Mouse (Mus musculus): ENCODE measurements at regions not wholly inside any gene's neighbourhood (a gene's known extent, or its start where the extent isn't known, plus 50 kb on each side); places are given as distances from the start of the nearest gene placed in this dataset.
A peak's percentile ranks its signal among the peaks of the same experiment; 100 is the strongest.

DNA sequence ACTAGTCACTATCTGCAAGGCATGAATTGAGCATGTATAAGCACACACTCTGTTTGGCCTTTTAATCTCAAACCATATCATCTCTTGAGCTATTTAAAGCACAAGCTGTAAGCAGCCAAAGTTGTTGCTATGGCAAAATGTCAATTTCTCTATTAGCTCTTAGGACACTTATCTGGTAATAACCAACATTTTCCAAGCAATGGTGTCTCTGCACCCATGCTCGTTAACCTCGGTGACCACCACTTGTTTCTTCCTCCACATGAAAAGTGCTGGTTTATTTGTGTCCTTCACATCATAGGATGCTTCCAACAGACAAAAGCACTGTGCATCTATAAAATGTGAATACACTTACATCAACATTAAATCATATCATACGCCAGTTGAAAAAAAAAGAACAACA is 204.4 kb upstream of the Acvr2a start:
- no peak for ATAC-seq (ENCODE audit: borderline replicate concordance, extremely low read depth, low FRiP score, low TSS enrichment)
- 91% methylated on average over 3 of the region's 3 CpGs for WGBS
- no peak overlapping the region for H3K9ac ChIP-seq
- H3K36me3 ChIP-seq: no peaks in the 10 kb centered on the region
- H3K9me3 ChIP-seq: no peaks in the 10 kb centered on the region
- no peak overlapping the region for H3K27ac ChIP-seq
- no peaks in the 10 kb centered on the region for H3K4me1 ChIP-seq
- no peak overlapping the region for H3K4me3 ChIP-seq
- no peaks in the 10 kb centered on the region for H3K27me3 ChIP-seq
- no peak overlapping the region for H3K4me2 ChIP-seq

DNA sequence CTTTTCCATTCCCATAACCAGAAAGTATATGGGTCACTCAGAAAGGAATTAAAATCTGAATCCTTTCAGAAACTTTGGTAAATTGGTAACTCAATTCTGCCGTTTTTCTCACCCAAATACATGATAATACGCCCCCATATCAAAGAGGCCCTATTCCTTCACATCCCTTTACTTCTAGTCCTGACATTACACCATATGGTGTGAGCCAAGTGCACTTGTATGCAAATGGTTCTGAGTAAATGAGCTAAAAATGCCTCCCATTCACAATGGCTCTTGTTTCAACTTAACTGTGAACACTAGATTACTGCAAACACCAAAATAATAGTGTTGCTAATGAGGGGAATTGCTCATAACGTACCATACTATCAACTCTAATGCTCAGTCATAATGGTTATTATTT is 201.7 kb upstream of the Acvr2a start:
- no peaks in the 10 kb centered on the region for H3K27me3 ChIP-seq
- no peaks in the 10 kb centered on the region for H3K9me3 ChIP-seq
- no peak overlapping the region for H3K9ac ChIP-seq
- no peak overlapping the region for H3K4me3 ChIP-seq
- H3K36me3 ChIP-seq: no peaks in the 10 kb centered on the region
- no peak overlapping the region for H3K27ac ChIP-seq
- 75% methylated on average over 3 of the region's 3 CpGs for WGBS
- H3K4me2 ChIP-seq: no peak overlapping the region
- ATAC-seq (ENCODE audit: borderline replicate concordance, extremely low read depth, low FRiP score, low TSS enrichment): no peak
- H3K4me1 ChIP-seq: no peaks in the 10 kb centered on the region

DNA sequence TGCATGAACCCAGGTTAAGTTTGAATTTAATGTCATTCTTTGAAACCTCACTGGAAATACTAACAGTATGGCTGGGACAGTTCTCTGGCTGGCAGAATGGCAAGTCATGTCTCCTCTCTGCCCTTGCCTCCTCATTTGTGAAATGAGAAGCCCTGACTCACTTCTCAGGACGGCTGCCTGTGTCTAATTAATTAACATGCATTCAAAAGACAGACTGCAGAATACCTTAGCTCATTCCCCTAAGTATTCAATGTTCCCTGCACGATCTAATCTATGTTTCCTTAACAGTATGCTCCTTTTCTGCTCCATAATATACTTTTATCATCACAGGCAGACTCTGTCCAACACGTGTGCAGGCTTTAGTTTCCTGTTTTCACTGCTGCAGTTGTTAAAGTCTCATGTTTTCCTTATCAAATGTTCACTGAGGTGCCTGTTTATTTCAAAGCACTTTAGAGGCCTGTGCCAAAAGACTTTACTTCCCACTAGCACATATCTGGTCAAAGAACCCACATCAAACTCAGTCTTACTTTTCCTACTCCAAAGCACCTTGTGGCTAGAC is 196.7 kb upstream of the Acvr2a start:
- Histone ChIP-seq H3K4me3 (no peak overlapping the region), H3K27me3 (no peaks in the 10 kb centered on the region), H3K4me1 (peaks cover 4% of the 10 kb centered on the region; the same call in 1 of the 2 replicates), H3K4me2 (no peak overlapping the region), H3K27ac (no peak overlapping the region), H3K9me3 (no peaks in the 10 kb centered on the region), H3K9ac (no peak overlapping the region), H3K36me3 (no peaks in the 10 kb centered on the region)
- WGBS: 33% methylated on average over 3 of the region's 3 CpGs
- no peak for ATAC-seq (ENCODE audit: borderline replicate concordance, extremely low read depth, low FRiP score, low TSS enrichment)

DNA sequence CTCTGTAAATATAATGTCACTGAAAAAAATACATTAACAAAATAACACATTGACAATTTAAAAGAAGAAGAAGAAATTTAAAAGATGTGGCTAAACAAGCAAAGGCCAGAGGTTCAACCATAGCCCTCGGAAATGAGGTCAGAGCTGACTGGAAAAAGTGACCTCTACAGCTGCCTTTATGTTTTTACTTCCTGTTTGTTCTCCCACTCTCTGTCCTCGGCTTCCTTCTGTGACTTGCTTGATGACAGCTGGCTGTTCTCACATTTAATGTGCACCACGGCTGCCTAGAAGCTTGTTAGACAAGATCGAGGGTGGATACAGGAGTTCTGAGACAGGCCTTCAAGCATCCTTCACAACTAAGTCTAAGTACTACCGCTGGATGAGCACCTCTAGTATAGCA is 194.9 kb upstream of the Acvr2a start:
- no peak for ATAC-seq (ENCODE audit: borderline replicate concordance, extremely low read depth, low FRiP score, low TSS enrichment)
- Histone ChIP-seq H3K4me2 (no peak overlapping the region), H3K9ac (no peak overlapping the region), H3K4me1 (peaks cover 4% of the 10 kb centered on the region; the same call in 1 of the 2 replicates), H3K36me3 (no peaks in the 10 kb centered on the region), H3K27ac (no peak overlapping the region), H3K4me3 (no peak overlapping the region), H3K9me3 (no peaks in the 10 kb centered on the region), H3K27me3 (no peaks in the 10 kb centered on the region)
- WGBS: 22% methylated on average over 5 of the region's 5 CpGs

DNA sequence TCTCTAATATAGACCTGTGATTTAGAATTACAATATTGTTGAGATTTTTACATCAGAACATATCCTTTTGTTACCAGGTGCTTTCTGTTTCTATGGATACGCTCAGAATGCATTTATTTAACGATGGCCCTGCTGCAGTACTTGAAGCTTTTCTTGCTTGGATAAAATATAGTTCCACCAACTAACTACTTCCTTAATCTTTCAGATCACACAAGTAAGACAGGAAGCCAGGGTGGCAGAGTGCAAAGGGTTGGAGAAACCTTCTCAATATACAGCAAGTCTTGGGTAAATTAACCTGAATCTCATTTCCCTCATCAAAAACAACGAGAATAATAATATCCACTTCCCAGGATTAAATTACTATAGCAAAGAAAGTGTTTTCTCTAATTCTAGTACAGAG is 193.1 kb upstream of the Acvr2a start:
- H3K4me3 ChIP-seq: no peak overlapping the region
- H3K9ac ChIP-seq: no peak overlapping the region
- no peak for ATAC-seq (ENCODE audit: borderline replicate concordance, extremely low read depth, low FRiP score, low TSS enrichment)
- 79% methylated on average over 3 of the region's 3 CpGs for WGBS
- H3K36me3 ChIP-seq: no peaks in the 10 kb centered on the region
- no peaks in the 10 kb centered on the region for H3K9me3 ChIP-seq
- H3K27ac ChIP-seq: no peak overlapping the region
- no peak overlapping the region for H3K4me2 ChIP-seq
- no peaks in the 10 kb centered on the region for H3K27me3 ChIP-seq
- peaks cover 4% of the 10 kb centered on the region; the same call in 1 of the 2 replicates for H3K4me1 ChIP-seq

DNA sequence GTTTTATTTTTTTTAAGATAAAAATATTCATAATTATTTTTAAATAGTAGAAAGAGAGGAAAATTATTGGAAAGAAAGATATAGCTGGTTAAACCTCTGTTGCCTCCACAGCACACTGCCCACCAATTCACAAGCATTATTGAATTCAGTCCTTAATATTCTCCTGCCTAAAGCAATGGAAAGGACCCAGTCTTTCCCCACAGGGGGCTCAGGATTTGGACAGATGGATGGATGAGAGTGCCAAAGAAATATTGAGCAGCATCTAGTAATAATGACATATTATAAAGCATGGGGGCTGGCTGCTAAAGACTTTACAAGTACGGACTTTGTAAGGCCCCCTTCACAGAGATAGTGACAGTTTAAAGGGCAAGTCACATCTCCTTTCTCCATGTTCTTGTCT is 191.6 kb upstream of the Acvr2a start:
- 84% methylated on average over 1 of the region's 1 CpGs for WGBS
- Histone ChIP-seq H3K27me3 (no peaks in the 10 kb centered on the region), H3K4me1 (peaks cover 4% of the 10 kb centered on the region; the same call in 1 of the 2 replicates), H3K9me3 (no peaks in the 10 kb centered on the region), H3K27ac (no peak overlapping the region), H3K4me3 (no peak overlapping the region), H3K4me2 (no peak overlapping the region), H3K9ac (no peak overlapping the region), H3K36me3 (no peaks in the 10 kb centered on the region)
- no peak for ATAC-seq (ENCODE audit: borderline replicate concordance, extremely low read depth, low FRiP score, low TSS enrichment)

DNA sequence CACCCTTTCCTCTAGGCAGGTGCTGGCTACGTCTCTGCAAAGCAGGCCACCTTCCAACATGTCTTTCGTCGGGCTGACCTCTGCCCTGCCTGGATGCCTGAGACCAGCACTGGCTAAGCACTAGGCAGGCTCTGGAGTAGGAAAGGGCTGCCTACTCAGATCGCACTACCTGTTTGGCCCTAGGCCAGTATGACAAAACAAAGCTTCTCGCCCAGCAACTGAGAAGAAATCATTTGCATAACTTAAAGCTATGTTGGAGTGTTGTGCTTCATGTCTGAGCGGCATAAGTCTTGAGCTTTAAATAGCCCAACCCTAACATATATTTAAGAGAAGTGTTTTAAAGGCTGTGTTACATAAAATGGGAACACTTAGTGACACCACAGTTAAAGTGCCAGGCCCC is 189.9 kb upstream of the Acvr2a start:
- no peaks in the 10 kb centered on the region for H3K36me3 ChIP-seq
- peak overlapping the region; percentile 63 for H3K27ac ChIP-seq
- H3K9me3 ChIP-seq: no peaks in the 10 kb centered on the region
- peaks cover 3% of the 10 kb centered on the region; the same call in 1 of the 2 replicates for H3K4me1 ChIP-seq
- H3K27me3 ChIP-seq: no peaks in the 10 kb centered on the region
- peak; percentile 76 for ATAC-seq (ENCODE audit: borderline replicate concordance, extremely low read depth, low FRiP score, low TSS enrichment)
- no peak overlapping the region for H3K9ac ChIP-seq
- no peak overlapping the region for H3K4me2 ChIP-seq
- no peak overlapping the region for H3K4me3 ChIP-seq
- 42% methylated on average over 6 of the region's 6 CpGs for WGBS

DNA sequence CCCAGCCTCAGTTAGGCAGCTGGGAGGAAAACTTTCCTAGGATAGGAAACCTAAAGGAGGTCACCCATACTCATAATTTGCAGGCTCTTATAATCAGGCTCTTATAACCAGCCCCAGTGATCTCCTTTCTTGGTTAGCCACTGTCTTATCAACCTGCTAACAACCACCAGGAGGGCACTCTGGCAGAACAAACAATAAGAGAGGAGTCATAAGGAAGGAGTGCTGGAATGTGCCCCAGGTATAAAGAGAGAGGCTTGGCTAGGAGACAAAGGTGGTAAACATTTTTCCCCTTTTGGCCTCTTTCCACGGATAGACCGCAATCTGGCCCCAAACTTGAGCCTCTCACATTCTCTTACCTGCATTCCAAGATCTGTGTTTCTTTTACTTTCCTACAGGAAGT is 189.4 kb upstream of the Acvr2a start:
- Histone ChIP-seq H3K4me2 (no peak overlapping the region; the same call in 1 of the 2 replicates), H3K27ac (peak overlapping the region; percentile 63), H3K27me3 (no peaks in the 10 kb centered on the region), H3K4me1 (no peaks in the 10 kb centered on the region), H3K9ac (no peak overlapping the region), H3K4me3 (no peak overlapping the region), H3K9me3 (no peaks in the 10 kb centered on the region), H3K36me3 (no peaks in the 10 kb centered on the region)
- ATAC-seq (ENCODE audit: borderline replicate concordance, extremely low read depth, low FRiP score, low TSS enrichment): peak; percentile 69; the same call in 1 of the 2 replicates
- 45% methylated on average over 2 of the region's 2 CpGs for WGBS

DNA sequence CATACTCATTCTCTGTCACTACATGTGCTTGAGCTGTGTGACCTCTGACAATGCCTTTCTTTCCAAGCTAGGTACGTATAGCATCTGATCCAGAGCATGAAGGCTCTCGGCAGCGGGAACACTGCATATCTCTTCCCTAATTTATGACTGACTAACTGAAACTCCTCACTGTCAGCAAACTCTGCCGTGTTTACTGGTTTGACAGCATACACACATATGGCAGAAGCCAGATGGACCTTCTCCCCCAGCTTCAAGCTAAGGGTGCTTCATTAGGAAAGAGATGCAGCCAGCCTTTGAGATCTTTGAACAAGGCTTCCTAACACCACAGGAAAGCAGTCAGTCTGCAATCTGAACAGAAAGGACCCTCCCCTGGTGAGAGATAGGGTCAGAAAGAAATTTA is 186.9 kb upstream of the Acvr2a start:
- no peak overlapping the region for H3K9ac ChIP-seq
- no peak overlapping the region for H3K4me3 ChIP-seq
- H3K4me1 ChIP-seq: no peaks in the 10 kb centered on the region
- H3K36me3 ChIP-seq: no peaks in the 10 kb centered on the region
- 61% methylated on average over 4 of the region's 4 CpGs for WGBS
- no peak overlapping the region for H3K27ac ChIP-seq
- no peaks in the 10 kb centered on the region for H3K9me3 ChIP-seq
- no peak for ATAC-seq (ENCODE audit: borderline replicate concordance, extremely low read depth, low FRiP score, low TSS enrichment)
- H3K27me3 ChIP-seq: no peaks in the 10 kb centered on the region
- H3K4me2 ChIP-seq: no peak overlapping the region

DNA sequence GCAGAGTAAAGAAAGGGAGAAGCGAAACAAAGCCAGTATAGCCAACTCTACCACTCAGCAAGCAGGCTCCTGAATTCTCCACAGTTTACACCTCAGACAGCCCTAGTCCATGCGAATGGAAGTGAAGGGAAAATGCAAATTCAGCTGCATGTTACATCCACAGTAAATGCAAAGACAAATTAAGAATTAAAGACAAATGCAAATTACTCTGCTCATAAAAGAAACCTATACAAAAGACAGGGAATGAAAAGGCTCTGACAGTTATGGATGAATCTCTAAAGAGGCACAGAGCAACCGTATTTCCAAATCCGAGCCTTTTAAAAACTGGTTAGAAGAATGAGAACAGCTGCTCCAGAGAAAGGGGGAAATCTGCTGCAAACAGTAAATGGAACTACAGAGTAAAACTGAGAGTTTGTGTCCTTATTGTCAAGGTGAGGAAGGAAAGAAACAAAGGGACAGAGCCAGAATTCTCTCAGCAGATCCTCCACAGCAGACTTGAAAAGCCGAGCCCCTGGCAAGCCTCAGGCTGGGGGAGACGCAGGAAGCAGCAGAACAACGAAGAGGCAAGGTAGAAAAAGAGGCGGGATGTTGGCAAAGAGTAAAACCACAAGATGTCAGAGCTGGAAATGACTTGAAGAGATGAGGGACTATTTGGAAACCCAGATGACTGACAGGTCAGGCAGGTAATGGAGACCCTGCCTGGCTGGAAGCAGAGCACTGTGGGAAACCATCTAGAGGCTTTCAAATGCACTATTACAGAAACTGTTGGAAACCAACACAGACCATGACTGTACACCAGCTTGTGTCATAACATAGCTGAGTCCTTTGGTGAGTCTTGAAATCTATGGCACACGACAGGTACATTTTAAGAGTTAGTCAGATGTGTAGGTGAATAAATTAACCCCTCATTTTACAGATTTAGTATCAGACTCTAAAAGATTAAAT is 184.5 kb upstream of the Acvr2a start:
- H3K4me2 ChIP-seq: no peak overlapping the region
- H3K27me3 ChIP-seq: no peaks in the 10 kb centered on the region
- ATAC-seq (ENCODE audit: borderline replicate concordance, extremely low read depth, low FRiP score, low TSS enrichment): no peak
- H3K9ac ChIP-seq: no peak overlapping the region
- no peak overlapping the region for H3K4me3 ChIP-seq
- 62% methylated on average over 9 of the region's 9 CpGs for WGBS
- no peak overlapping the region for H3K27ac ChIP-seq
- H3K4me1 ChIP-seq: no peaks in the 10 kb centered on the region
- H3K36me3 ChIP-seq: no peaks in the 10 kb centered on the region
- H3K9me3 ChIP-seq: no peaks in the 10 kb centered on the region

DNA sequence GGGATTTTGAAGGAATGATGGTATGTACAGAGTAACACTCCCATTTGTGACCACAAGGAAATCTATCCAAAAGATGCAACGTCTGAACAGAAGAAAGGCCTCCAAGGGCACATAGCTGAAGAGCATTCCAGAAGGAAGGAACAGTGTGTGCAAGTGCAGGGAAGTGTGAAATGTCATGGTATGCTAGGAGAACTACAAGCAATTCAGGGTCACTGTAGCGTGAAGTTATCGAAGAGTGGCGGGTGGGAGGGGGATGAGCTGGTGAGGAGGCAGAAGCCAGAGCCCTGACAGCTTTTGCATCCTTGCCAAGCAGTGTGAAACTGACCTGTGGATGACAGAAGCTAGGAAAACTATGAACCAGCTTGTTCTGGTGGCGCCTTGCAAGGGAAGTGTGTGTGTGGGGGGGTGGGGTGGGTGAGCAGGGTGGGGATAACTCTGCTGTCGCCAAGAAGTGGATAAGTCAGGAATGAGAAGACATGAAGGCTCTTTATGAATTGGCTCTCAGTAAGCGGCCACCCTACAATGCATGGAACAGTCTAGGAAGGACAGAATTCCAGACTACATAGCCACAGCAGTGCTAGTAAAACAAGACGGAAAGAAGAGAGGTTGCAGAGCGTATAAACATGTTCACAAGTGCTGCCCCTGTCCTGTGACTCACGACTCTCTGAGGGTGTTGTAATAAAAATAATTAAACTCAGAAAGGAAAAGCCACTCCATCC is 179.3 kb upstream of the Acvr2a start:
- Histone ChIP-seq H3K4me2 (no peak overlapping the region), H3K27me3 (no peaks in the 10 kb centered on the region), H3K36me3 (no peaks in the 10 kb centered on the region), H3K4me1 (no peaks in the 10 kb centered on the region), H3K4me3 (no peak overlapping the region), H3K9me3 (no peaks in the 10 kb centered on the region), H3K27ac (no peak overlapping the region), H3K9ac (no peak overlapping the region)
- WGBS: 67% methylated on average over 10 of the region's 10 CpGs
- ATAC-seq (ENCODE audit: borderline replicate concordance, extremely low read depth, low FRiP score, low TSS enrichment): no peak

DNA sequence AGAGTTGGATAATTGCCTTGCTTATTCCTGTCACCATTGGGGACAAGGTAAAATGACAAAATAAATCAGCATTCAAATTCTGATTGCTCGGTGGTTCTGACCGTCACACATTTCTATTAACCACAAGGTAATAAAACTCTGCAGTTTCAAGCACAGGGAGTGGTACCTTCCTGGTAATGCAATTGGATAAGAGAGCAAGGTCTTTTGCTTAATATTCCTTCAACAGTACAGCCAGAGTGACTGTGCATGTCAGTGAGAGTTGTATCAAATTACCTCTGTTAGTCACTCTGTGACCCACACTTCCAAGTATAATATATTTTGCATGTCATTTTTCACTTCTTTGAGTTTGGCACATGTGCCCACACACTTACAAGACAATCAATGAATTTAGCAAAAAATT is 177.8 kb upstream of the Acvr2a start:
- H3K4me2 ChIP-seq: no peak overlapping the region
- no peaks in the 10 kb centered on the region for H3K36me3 ChIP-seq
- no peaks in the 10 kb centered on the region for H3K9me3 ChIP-seq
- no peak overlapping the region for H3K4me3 ChIP-seq
- H3K27me3 ChIP-seq: no peaks in the 10 kb centered on the region
- no peaks in the 10 kb centered on the region for H3K4me1 ChIP-seq
- no peak overlapping the region for H3K27ac ChIP-seq
- no peak for ATAC-seq (ENCODE audit: borderline replicate concordance, extremely low read depth, low FRiP score, low TSS enrichment)
- no peak overlapping the region for H3K9ac ChIP-seq
- 59% methylated on average over 2 of the region's 2 CpGs for WGBS
